Mouse (Mus musculus) megakaryocyte-erythroid progenitor cell, adult 5-6 weeks (primary cell): Measurements from ENCODE around the gene St6galnac6. TPM values are rescaled to one million over a fixed set of nuclear protein-coding genes. Genes with fewer than 3 reads are reported as not detected.

Source experiments
- ATAC-seq: replicated peaks from 2 replicates; pipeline ENCODE4 v1.8.0; 2016; ENCODE audit warnings: mild to moderate bottlenecking, inconsistent platforms; ENCODE audit not compliant: severe bottlenecking, poor library complexity, low FRiP score, low TSS enrichment
- total RNA-seq, 2 experiments: library from RNA; stranded (forward) in 1 of 2; stranded (reverse) in 1 of 2; fragments of 200-1000, 215-1000 nt in 1 of 2; fragments of >200 nt in 1 of 2; fragmentation: Nextera tagmentation in 1 of 2; gene quantifications; 2 replicates each; pipeline ENCODE4 v1.2.3; 2014 to 2017

St6galnac6 gene
- total RNA-seq, 2 experiments from 2014 or later = 6.5 to 19.1 TPM

DNA sequence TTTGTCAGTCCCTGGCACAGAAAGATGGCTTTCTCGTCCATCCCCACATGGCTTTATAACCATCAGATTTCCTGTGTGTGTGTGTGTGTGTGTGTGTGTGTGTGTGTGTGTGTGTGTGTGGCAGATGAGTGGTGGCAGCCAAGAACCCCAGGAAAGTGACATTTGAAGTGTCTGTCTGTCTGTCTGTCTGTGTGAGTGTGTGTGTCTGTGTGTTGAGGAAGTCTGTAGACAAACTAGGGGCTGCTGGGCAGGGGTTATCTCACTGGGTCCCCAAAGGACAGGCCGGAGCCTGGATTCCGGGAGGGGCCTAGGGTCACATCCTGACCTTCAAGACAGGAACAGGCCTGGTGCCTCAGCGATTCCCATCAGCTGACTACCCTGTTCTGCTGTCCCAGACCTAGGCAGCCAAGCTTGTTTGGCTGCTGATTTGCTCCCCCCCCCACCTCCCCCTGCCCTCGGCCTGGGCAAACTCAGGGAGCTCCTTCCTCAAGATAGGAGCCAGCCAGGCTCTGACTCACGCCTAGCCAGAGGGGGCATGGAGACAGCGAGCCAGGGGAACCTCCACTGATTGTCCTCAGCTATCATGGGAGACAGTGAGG is 62.1 kb downstream of the St6galnac6 start:
- 0 out of 2 replicates have a peak, but pooled peaks have one; percentile 27 for ATAC-seq

DNA sequence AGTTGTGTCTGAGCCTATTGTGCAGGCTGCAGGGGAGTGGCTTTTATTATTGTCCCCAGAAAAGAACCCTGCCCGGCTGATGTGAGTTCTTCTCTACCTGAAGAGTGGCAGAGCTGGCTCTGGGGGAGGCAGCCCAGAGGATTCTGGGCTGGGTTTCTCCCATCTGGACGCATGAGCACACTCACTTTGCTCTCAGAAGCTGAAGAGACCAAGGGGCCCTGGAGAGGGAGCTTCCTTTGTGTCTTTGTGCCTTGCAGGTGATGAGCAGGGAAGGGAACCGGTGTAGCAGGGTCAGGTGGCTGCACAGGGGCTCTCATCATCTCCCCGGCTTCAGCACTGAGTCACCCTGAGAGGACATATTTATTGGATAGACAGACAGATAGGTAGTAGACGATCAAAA is 62.8 kb downstream of the St6galnac6 start:
- ATAC-seq = no peak

DNA sequence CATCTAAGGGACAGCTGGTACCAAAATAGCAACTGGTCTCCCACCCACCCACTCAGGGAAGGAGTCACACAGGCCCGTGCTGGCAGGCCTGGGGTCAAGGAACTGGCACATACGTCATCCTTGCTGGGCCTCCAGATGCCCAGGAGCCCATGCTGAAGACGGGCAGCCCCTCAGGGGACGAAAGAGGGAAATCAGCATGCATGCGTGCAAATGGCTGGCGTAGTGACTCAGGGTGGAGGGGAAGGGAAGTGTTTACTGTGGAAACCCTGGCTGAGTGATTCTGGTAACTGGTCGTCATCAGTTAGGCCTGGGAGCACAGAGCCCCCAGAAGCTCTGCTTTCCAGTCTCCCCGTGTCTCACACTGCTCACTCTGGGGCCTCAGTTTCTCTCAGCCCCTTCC is 65.8 kb downstream of the St6galnac6 start:
- ATAC-seq = no peak

DNA sequence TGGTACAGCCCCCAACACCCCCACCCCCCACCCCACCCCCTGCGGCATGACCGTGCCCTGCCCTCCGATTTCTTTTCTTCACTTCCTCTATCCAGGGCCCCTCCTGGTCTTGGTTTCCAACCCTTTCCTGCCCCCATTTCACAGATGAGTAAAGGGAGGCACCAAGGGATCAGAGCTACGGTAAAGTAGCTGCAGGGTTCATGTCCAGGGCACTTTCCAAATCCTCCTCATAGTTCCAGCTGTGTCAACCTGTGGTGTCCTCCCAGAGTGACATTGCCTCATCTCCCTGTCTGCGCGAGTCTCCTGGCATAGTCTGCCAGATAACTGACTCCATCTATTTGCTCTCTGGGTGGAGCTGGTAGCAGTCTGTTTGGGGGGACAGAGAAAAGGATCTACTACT is 66.3 kb downstream of the St6galnac6 start:
- ATAC-seq = no peak

DNA sequence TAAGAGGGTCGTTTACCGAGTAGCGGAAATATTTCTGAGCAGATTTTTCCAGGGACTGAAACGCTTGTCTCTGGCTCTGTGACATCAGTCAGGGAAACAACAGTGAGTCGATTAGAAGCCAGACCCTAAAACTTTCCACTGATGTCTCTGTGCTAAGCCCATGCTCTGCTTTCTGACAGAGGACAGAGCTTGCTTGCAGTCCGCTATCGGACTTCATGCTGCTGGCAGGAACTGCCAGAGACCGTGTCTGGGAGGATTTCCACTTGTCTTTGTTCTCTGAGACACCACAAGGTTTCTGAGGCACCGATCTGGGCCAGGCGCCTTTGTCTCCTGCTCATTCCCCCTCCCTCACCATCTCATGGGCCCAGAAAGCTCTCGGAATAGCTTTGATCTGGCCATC is 68.3 kb downstream of the St6galnac6 start:
- ATAC-seq = no peak

DNA sequence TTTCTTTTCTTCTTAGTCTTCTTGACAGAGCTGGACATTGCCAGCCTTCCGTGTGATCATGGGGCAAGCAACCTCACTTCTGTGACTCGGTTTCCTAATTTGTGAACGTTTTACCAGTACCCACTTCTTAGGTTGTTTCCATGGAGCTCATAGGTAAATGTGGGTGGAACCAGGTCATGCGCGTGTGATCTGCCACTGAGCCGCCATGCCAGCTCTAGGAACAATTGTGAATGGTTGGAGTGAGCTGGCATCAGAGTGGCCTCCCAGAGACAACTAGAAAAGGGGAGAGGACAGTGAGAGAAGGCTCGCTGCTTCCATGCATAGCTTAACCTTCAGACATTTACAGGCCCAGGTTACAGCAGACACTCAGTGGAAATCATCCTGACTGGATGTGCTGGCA is 68.7 kb downstream of the St6galnac6 start:
- no peak for ATAC-seq

DNA sequence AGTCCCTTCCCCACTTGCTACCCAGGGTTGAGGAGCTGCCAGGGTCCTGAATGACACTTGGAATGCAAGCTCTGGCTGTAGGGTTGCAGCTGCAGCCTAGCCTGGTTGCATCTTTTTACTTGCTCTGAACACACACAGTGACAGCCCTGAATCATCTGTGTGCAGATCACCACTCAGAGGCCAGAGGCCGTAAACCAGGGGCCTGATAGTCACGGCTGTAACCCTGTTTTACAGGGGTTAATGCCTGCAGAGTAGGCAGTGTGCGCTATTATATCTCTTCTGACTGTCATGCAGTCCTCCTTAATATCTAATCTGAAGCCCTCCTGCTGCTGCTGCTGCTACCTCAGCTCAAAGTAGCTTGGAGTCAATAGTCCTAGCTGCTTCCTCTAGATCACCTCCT is 70.4 kb downstream of the St6galnac6 start:
- ATAC-seq = peak; percentile 46

Other genes with a start within 250 kb of the St6galnac6 start
- gene Ciz1, start 247.4 kb upstream of the St6galnac6 start, total RNA-seq (2014; fragmentation: Nextera tagmentation) = 140 and 155 TPM in 2 replicates
- 41.0 and 87.4 TPM in 2 replicates for gene Ciz1, start 247.4 kb upstream of the St6galnac6 start, total RNA-seq (2017)
- not detected in 2 replicates for gene Dnm1, start 246.4 kb upstream of the St6galnac6 start, total RNA-seq (2014; fragmentation: Nextera tagmentation)
- not detected in 2 replicates for gene Dnm1, start 246.4 kb upstream of the St6galnac6 start, total RNA-seq (2017)
- 24.6 and 41.0 TPM in 2 replicates for gene 1110008P14Rik, start 217.8 kb upstream of the St6galnac6 start, total RNA-seq (2014; fragmentation: Nextera tagmentation)
- gene 1110008P14Rik, start 217.8 kb upstream of the St6galnac6 start, total RNA-seq (2017) = 15.8 and 18.7 TPM in 2 replicates
- 98.8 TPM in 1 of 2 replicates, not detected in the other for gene Lcn2, start 211.5 kb upstream of the St6galnac6 start, total RNA-seq (2014; fragmentation: Nextera tagmentation)
- gene Lcn2, start 211.5 kb upstream of the St6galnac6 start, total RNA-seq (2017) = 4.9 and 19.5 TPM in 2 replicates
- gene Ptges2, start 203.8 kb upstream of the St6galnac6 start, total RNA-seq (2014; fragmentation: Nextera tagmentation) = 10.3 and 11.2 TPM in 2 replicates
- 14.4 and 18.4 TPM in 2 replicates for gene Ptges2, start 203.8 kb upstream of the St6galnac6 start, total RNA-seq (2017)
- gene Naif1, start 149.3 kb upstream of the St6galnac6 start, total RNA-seq (2014; fragmentation: Nextera tagmentation) = 3.6 and 4.1 TPM in 2 replicates
- gene Naif1, start 149.3 kb upstream of the St6galnac6 start, total RNA-seq (2017) = 2.7 and 3.0 TPM in 2 replicates
- 9.5 and 12.2 TPM in 2 replicates for gene Slc25a25, start 148.3 kb upstream of the St6galnac6 start, total RNA-seq (2014; fragmentation: Nextera tagmentation)
- 4.0 and 34.6 TPM in 2 replicates for gene Slc25a25, start 148.3 kb upstream of the St6galnac6 start, total RNA-seq (2017)
- gene Fam102a, start 64.4 kb upstream of the St6galnac6 start, total RNA-seq (2014; fragmentation: Nextera tagmentation) = 1.5 and 2.9 TPM in 2 replicates
- 0.34 and 2.3 TPM in 2 replicates for gene Fam102a, start 64.4 kb upstream of the St6galnac6 start, total RNA-seq (2017)
- gene Dpm2, start 28.9 kb upstream of the St6galnac6 start, total RNA-seq (2014; fragmentation: Nextera tagmentation) = 94.2 and 108 TPM in 2 replicates
- 33.0 and 38.5 TPM in 2 replicates for gene Dpm2, start 28.9 kb upstream of the St6galnac6 start, total RNA-seq (2017)
- gene Pip5kl1, start 24.9 kb upstream of the St6galnac6 start, total RNA-seq (2014; fragmentation: Nextera tagmentation) = not detected in 2 replicates
- gene Pip5kl1, start 24.9 kb upstream of the St6galnac6 start, total RNA-seq (2017) = 0.23 TPM in 1 of 2 replicates, not detected in the other
- not detected in 2 replicates for gene 9430097D07Rik, start 24.0 kb upstream of the St6galnac6 start, total RNA-seq (2014; fragmentation: Nextera tagmentation)
- 0.75 TPM in 1 of 2 replicates, not detected in the other for gene 9430097D07Rik, start 24.0 kb upstream of the St6galnac6 start, total RNA-seq (2017)
- 21.5 and 29.8 TPM in 2 replicates for gene St6galnac4, start 12.6 kb upstream of the St6galnac6 start, total RNA-seq (2014; fragmentation: Nextera tagmentation)
- gene St6galnac4, start 12.6 kb upstream of the St6galnac6 start, total RNA-seq (2017) = 22.3 and 22.7 TPM in 2 replicates
- 1.7 and 2.4 TPM in 2 replicates for gene Ak1, start 22.0 kb downstream of the St6galnac6 start, total RNA-seq (2014; fragmentation: Nextera tagmentation)
- gene Ak1, start 22.0 kb downstream of the St6galnac6 start, total RNA-seq (2017) = 1.2 and 8.0 TPM in 2 replicates
- gene Eng, start 46.9 kb downstream of the St6galnac6 start, total RNA-seq (2014; fragmentation: Nextera tagmentation) = 97.0 and 99.9 TPM in 2 replicates
- 10.8 and 21.3 TPM in 2 replicates for gene Eng, start 46.9 kb downstream of the St6galnac6 start, total RNA-seq (2017)
- 94.2 and 96.1 TPM in 2 replicates for gene Fpgs, start 104.4 kb downstream of the St6galnac6 start, total RNA-seq (2014; fragmentation: Nextera tagmentation)
- 45.7 and 66.1 TPM in 2 replicates for gene Fpgs, start 104.4 kb downstream of the St6galnac6 start, total RNA-seq (2017)
- 95.7 and 133 TPM in 2 replicates for gene Cdk9, start 113.4 kb downstream of the St6galnac6 start, total RNA-seq (2014; fragmentation: Nextera tagmentation)
- gene Cdk9, start 113.4 kb downstream of the St6galnac6 start, total RNA-seq (2017) = 29.6 and 46.5 TPM in 2 replicates
- gene Sh2d3c, start 121.3 kb downstream of the St6galnac6 start, total RNA-seq (2014; fragmentation: Nextera tagmentation) = 2.5 and 5.4 TPM in 2 replicates
- 1.1 and 1.4 TPM in 2 replicates for gene Sh2d3c, start 121.3 kb downstream of the St6galnac6 start, total RNA-seq (2017)
- gene 6330409D20Rik, start 141.3 kb downstream of the St6galnac6 start, total RNA-seq (2014; fragmentation: Nextera tagmentation) = not detected in 2 replicates
- gene 6330409D20Rik, start 141.3 kb downstream of the St6galnac6 start, total RNA-seq (2017) = not detected in 2 replicates
- 29.8 and 30.9 TPM in 2 replicates for gene Tor2a, start 157.5 kb downstream of the St6galnac6 start, total RNA-seq (2014; fragmentation: Nextera tagmentation)
- gene Tor2a, start 157.5 kb downstream of the St6galnac6 start, total RNA-seq (2017) = 17.1 and 17.4 TPM in 2 replicates
- not detected in 2 replicates for gene Ttc16, start 175.9 kb downstream of the St6galnac6 start, total RNA-seq (2014; fragmentation: Nextera tagmentation)
- gene Ttc16, start 175.9 kb downstream of the St6galnac6 start, total RNA-seq (2017) = 1.6 TPM in 1 of 2 replicates, not detected in the other
- 5.2 and 6.9 TPM in 2 replicates for gene Ptrh1, start 176.1 kb downstream of the St6galnac6 start, total RNA-seq (2014; fragmentation: Nextera tagmentation)
- 0.46 and 3.9 TPM in 2 replicates for gene Ptrh1, start 176.1 kb downstream of the St6galnac6 start, total RNA-seq (2017)
- gene Cfap157, start 184.7 kb downstream of the St6galnac6 start, total RNA-seq (2014; fragmentation: Nextera tagmentation) = not detected in 2 replicates
- not detected in 2 replicates for gene Cfap157, start 184.7 kb downstream of the St6galnac6 start, total RNA-seq (2017)
- gene Stxbp1, start 247.5 kb downstream of the St6galnac6 start, total RNA-seq (2014; fragmentation: Nextera tagmentation) = 30.2 and 47.7 TPM in 2 replicates
- gene Stxbp1, start 247.5 kb downstream of the St6galnac6 start, total RNA-seq (2017) = 6.5 and 10.4 TPM in 2 replicates